Mouse (Mus musculus) small intestine, adult 2 months (tissue): Measurements from ENCODE around the gene Sardh. TPM values are rescaled to one million over a fixed set of nuclear protein-coding genes. Genes with fewer than 3 reads are reported as not detected.

Source experiments
- H3K27ac ChIP-seq: fragments of 200-500 bp; 2 replicates; pipeline ENCODE4 v1.5.1; 2012; ENCODE audit warnings: low read depth, low read length, control low read depth, inconsistent platforms; ENCODE audit not compliant: insufficient read depth
- H3K27me3 ChIP-seq: fragments of 200-500 bp; 2 replicates; pipeline ENCODE4 v1.6.1; 2012; ENCODE audit warnings: mild to moderate bottlenecking, moderate library complexity, low read length, inconsistent platforms; ENCODE audit not compliant: control insufficient read depth, insufficient read depth
- H3K36me3 ChIP-seq: fragments of 200-500 bp; 2 replicates; pipeline ENCODE4 v1.6.1; 2012; ENCODE audit warnings: mild to moderate bottlenecking, low read length, control low read depth, inconsistent platforms; ENCODE audit not compliant: control insufficient read depth, insufficient read depth
- H3K4me1 ChIP-seq: fragments of 200-500 bp; 2 replicates; pipeline ENCODE4 v1.6.1; 2012; ENCODE audit warnings: low read length, inconsistent platforms, mixed read lengths; ENCODE audit not compliant: control insufficient read depth, insufficient read depth, insufficient read length
- H3K4me3 ChIP-seq: fragments of 200-500 bp; 2 replicates; pipeline ENCODE4 v1.5.1; 2012; ENCODE audit warnings: low read depth, mild to moderate bottlenecking, control low read depth, inconsistent platforms, low read length, moderate library complexity
- CTCF ChIP-seq: fragments of 200-500 bp; IDR thresholded peaks from 2 replicates; pipeline ENCODE4 v1.5.1; 2012; ENCODE audit warnings: low read depth, mild to moderate bottlenecking, control low read depth, inconsistent platforms, low read length, moderate library complexity, mixed read lengths; ENCODE audit not compliant: insufficient replicate concordance, insufficient read length; ENCODE audit errors: extremely low read depth
- POLR2A ChIP-seq: fragments of 200-500 bp; IDR thresholded peaks from 2 replicates; pipeline ENCODE4 v1.6.1; 2012; ENCODE audit warnings: low read depth, mild to moderate bottlenecking, control low read depth, inconsistent platforms, low read length, moderate library complexity
- WGBS: fragments of 180-500 bp; shearing (Covaris S2); methylation state at CpG from one replicate; pipeline ENCODE4 v1.1.7; 2018; 5-methylcytosine and 5-hydroxymethylcytosine counted together
- polyA plus RNA-seq: library from polyadenylated mRNA; depleted of rRNA; stranded (reverse); fragments of >200 nt; gene quantifications from 2 replicates; pipeline ENCODE4 v1.2.3, GENCODE M21; 2012

The Sardh gene
- polyA plus RNA-seq, 1 experiment = 9.3 TPM

DNA sequence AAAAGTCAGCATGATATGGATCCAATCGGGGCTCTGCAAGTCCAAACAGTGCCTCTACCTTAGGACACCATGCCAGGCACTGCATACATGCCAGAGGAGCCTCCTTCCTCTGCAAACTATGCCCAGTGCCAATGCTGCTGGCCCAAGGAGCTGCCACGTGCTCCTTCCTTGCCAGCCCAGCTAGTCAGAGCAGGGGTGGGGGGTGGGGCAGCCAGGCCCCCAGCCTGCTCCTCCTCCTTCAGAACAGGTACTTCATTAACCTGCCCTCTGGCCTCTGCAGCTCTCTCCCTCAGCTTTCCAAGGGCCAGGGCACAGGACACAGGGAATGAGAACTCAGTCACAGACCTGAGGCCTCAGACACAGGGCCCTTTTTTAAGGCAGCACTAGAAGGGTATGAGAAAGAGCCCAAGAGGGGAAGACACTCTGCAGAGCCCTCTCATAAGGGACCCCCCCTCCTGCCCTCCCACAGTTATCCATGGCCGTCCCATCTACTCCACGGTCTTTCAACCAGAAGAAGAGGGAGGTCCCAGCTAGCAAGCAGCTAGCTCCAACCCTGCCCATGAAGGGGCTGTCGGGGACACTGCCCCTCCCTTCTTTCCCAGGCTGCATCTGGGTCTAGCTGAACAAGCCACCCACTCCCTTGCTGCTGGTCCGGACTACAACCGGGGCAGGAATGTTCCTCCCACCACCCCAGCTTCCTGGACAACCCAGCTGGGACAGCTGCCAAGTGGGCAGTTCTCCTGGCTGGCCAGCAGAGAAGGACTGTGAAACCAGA lies 1.2 kb downstream of the Sardh start:
- 17% methylated on average over 7 of the region's 7 CpGs for WGBS
- Histone ChIP-seq H3K27ac (peak overlapping the region; percentile 65), H3K4me3 (peak overlapping the region; percentile 5; the same call in 1 of the 2 replicates), H3K36me3 (no peaks in the 10 kb centered on the region), H3K4me1 (peaks cover 14% of the 10 kb centered on the region), H3K27me3 (no peaks in the 10 kb centered on the region)
- TF ChIP-seq POLR2A (no peak; the same call in 1 of the 2 replicates), CTCF (no peak)

DNA sequence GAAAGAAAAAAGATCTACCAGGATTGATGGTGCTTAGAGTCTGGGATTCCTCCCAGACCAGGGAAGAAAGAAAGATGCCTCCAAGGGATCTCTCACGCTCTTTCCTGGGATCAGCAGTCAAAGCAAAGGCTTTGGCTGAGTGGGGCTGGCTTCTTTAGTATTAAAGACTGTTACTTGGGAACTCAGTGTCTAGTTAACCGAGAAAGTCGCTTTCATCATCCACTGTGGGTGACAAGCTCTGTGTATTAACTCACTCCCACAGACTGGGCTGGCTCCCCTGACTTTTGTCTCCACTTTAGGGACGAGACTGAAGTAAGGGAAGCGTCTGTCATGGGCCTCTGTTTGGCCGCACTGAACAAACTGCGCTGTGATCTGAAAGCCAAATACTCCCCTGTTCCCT lies 2.2 kb downstream of the Sardh start:
- Histone ChIP-seq H3K4me3 (no peak overlapping the region), H3K27ac (no peak overlapping the region), H3K36me3 (no peaks in the 10 kb centered on the region), H3K27me3 (no peaks in the 10 kb centered on the region), H3K4me1 (peaks cover 14% of the 10 kb centered on the region)
- no peak for TF ChIP-seq POLR2A
- no peak for TF ChIP-seq CTCF
- 69% methylated on average over 7 of the region's 7 CpGs for WGBS

DNA sequence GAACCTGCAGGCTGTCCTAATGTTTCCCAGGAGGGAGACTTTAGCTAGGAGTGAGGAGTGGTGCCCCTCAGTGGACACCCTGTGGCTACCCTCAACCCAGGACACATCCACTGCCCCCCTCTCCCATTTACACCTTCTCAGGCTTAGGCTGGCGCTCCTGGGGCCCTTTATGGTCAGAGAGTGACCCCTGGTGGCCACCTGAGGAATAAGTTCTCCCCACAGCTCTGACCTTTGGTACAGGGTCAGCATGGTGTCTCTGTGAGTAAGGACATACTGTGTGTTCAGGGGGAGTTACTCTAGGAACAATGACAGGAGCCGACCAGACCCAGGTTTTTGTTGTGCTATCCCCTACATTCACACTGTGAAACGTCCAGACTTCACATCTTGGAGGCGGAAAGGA lies 10.8 kb downstream of the Sardh start:
- Histone ChIP-seq H3K4me3 (no peak overlapping the region), H3K36me3 (no peaks in the 10 kb centered on the region), H3K27me3 (no peaks in the 10 kb centered on the region), H3K4me1 (0 out of 2 replicates have a peak, but pooled peaks cover 2% of the 10 kb centered on the region), H3K27ac (no peak overlapping the region)
- WGBS = 39% methylated on average over 4 of the region's 4 CpGs
- no peak for TF ChIP-seq POLR2A
- TF ChIP-seq CTCF = peak; percentile 89

DNA sequence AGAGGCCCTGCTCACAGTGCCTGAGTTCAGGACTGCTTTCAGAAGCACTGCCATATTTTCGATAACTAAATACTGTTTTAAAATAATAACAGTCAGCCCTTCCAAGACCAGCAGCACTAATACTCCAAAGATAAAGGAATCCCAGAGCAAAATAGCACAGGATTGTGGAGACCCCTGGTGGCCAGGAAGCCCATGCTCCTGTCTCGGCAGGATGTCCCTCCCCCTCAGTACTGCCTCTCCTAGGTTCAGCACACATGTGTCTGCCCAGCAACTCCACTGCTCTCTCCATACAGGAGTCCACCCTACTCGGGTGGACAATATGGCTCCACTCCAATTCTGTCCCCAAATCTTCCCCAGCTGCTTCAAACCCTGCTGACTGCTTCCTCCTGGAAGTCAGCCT lies 12.4 kb downstream of the Sardh start:
- WGBS = 21% methylated on average over 3 of the region's 3 CpGs
- Histone ChIP-seq H3K27me3 (no peaks in the 10 kb centered on the region), H3K4me1 (0 out of 2 replicates have a peak, but pooled peaks cover 2% of the 10 kb centered on the region), H3K36me3 (no peaks in the 10 kb centered on the region), H3K4me3 (no peak overlapping the region), H3K27ac (no peak overlapping the region)
- TF ChIP-seq POLR2A (no peak), CTCF (peak; percentile 29; the same call in 1 of the 2 replicates)

DNA sequence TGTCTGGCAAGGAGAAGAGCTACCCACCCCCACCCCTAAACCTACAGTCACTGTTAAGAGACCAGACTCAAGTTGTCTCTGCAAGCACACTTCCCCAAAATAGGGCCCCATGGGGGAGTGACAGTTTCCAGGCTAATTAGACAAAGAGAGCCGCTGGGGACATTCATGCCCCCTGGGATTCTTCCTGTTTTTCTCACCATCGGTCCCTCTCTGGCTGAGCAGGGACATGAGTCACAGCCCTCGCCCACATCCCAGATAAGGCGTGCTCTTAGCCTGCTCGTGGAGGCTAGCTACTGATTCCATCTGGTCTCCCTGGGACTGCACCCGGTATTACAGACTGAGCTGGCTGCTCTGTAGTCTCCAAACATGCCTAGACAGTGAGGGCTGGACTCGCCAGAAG lies 15.8 kb downstream of the Sardh start:
- TF ChIP-seq CTCF = no peak
- no peak for TF ChIP-seq POLR2A
- H3K27ac ChIP-seq = no peak overlapping the region
- WGBS = 15% methylated on average over 7 of the region's 7 CpGs

DNA sequence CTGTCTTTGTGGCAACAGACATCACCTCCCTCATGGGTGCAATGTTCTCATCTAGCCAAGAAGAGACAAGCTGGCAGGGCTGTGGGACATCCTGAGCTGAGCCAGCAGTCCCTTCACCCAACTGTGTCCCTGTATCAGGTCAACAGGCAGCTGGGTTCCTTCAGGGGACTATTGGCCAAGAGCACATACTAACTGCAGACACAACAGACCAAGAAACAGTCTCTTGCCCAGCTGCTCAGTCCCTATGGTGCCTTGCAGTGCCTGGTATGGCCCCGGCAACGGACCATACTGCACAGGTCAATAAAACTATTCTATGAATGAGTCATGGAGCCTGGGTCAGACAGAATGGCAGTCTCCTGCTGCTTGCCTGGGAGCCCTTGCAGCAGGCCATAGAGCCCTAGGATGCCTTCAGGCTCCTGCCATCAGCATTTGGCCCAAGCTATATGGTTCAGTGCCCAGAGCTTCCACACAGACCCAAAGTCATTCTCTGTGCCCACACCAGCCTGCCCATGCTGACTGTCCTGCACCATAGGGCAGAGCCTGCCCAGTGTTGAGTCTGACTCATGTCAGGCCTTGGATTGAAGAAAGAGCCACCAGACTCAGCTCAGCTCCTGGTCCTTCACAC lies 18.5 kb downstream of the Sardh start:
- 0 out of 2 replicates have a peak, but pooled peaks cover 2% of the 10 kb centered on the region for H3K4me1 ChIP-seq
- 20% methylated on average over 2 of the region's 2 CpGs for WGBS
- no peaks in the 10 kb centered on the region for H3K36me3 ChIP-seq
- TF ChIP-seq POLR2A (no peak), CTCF (no peak)
- no peak overlapping the region for H3K4me3 ChIP-seq
- no peak overlapping the region for H3K27ac ChIP-seq
- H3K27me3 ChIP-seq = no peaks in the 10 kb centered on the region

More for the DNA sequence above, 15.8 kb downstream of the Sardh start:
- no peaks in the 10 kb centered on the region for H3K36me3 ChIP-seq
- H3K4me3 ChIP-seq = no peak overlapping the region
- H3K4me1 ChIP-seq = 0 out of 2 replicates have a peak, but pooled peaks cover 2% of the 10 kb centered on the region
- no peaks in the 10 kb centered on the region for H3K27me3 ChIP-seq

DNA sequence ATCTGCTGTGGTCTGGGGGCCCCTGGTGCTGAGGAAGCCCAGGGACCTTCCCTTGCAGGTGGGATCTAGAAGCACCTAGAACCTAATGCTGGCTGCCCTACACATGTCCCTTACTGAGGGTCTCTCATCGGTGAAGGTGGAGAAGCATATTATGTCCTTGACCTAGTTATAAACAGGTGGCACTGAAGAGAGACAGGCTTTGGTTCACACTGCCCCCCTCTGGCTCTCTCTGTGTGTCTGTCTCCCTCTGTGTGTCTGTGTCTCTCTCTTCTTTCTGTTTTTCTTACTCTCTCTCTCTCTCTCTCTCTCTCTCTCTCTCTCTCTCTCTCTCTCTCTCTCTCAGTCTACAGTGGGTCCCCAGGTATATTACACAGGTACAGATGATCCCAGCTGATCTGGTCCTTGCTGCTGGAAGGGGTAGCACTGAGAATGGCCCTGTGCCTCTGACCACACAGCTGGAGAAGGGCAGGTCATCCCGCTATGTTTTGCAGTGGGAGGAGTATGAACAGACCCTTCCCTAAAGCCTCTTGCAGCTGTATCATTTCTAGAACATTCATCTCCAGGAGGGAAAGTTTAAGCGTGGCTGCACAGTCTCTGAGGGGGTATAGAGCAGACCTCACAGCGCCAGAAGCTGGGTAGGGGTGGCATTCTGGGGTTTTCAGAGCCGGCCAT lies 19.2 kb downstream of the Sardh start:
- TF ChIP-seq POLR2A (no peak), CTCF (no peak)
- 81% methylated on average over 5 of the region's 5 CpGs for WGBS
- H3K27me3 ChIP-seq = no peaks in the 10 kb centered on the region
- H3K36me3 ChIP-seq = no peaks in the 10 kb centered on the region
- H3K4me3 ChIP-seq = no peak overlapping the region
- 0 out of 2 replicates have a peak, but pooled peaks cover 2% of the 10 kb centered on the region for H3K4me1 ChIP-seq
- H3K27ac ChIP-seq = no peak overlapping the region
